Mouse (Mus musculus) lung, postnatal 0 days (tissue): ENCODE measurements at regions not wholly inside any gene's neighbourhood (a gene's known extent, or its start where the extent isn't known, plus 50 kb on each side); places are given as distances from the start of the nearest gene placed in this dataset.

Experiments
- CTCF ChIP-seq: IDR thresholded peaks from 2 replicates; pipeline ENCODE4 v1.5.1; 2016; ENCODE audit warnings: antibody characterized with exemption, mild to moderate bottlenecking
- EP300 ChIP-seq: IDR thresholded peaks from 2 replicates; pipeline ENCODE4 v1.6.1; 2016; ENCODE audit warnings: antibody characterized with exemption, mild to moderate bottlenecking, control low read depth

- TF ChIP-seq EP300 = no peak
- TF ChIP-seq CTCF = no peak
Measured at GRCm38 (mm10) chr8:11065990-11066389, 57.7 kb upstream of the Irs2 start.
